Mouse (Mus musculus): ENCODE data around the gene Olfr731. TPM values are rescaled to one million over a fixed set of nuclear protein-coding genes. Genes with fewer than 3 reads are reported as not detected.

The Olfr731 gene
- total RNA-seq (2021): not detected
- long read RNA-seq, experiment 1: 0 reads
- long read RNA-seq, experiment 2: 0 reads

- no peak for DNase-seq
Measured at GRCm38 (mm10) chr14:50241766-50242165, at the start of gene Olfr731. Gene Olfr731, minus strand, starts transcription at chr14:50241866.

DNA sequence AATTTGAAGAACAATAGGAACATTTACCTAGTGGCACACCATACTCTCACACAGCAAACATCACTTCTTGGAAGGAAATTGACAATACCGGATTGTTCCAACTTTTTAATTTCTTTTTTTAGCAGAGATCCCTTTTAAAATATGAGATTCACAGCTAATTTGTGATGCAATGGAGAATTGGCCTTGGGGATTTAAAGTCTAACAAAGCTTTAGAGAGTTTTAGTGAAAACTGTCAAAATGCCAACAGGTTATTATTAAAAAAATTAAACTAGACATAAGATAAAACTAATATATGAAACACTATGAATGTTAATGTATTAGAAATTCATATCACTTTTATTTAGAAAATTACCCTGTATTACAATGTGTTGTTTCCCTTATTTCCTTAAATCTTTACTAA is 42.4 kb upstream of the Olfr731 start, which contains the start of gene Olfr732:
TSS of gene Olfr732 (minus strand) at position 101 of the 400 bp plus-strand sequence.
- no peak for DNase-seq

DNA sequence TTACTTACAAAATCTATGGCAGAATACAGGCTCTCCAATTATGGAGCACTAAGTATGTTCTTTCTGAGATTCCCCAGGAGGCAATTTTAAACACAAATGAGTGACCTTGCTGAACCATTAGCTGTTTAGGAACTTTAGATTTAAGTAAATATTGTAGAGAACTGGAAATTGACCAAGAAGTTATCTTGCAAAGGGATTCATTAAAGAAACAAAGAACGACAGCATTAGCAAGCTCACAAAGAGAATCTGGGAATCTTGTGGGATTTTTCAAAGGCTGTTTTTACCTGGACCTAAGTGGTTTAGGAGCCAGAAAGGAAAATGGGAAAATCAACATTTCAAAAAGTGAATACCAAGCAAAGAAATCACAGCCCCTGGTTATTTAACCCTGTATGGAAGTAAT is 53.6 kb downstream of the Olfr731 start, which contains the start of gene Olfr730:
TSS of gene Olfr730 (minus strand) at position 101 of the 400 bp plus-strand sequence.
- no peak for DNase-seq

Other genes with a start within 250 kb of the Olfr731 start
- gene Olfr725, start 201.5 kb downstream of the Olfr731 start, total RNA-seq (2021): not detected
- gene Olfr726, start 150.9 kb downstream of the Olfr731 start, total RNA-seq (2021): not detected
- gene Olfr727, start 118.7 kb downstream of the Olfr731 start, total RNA-seq (2021): not detected
- not detected for gene Olfr728, start 99.2 kb downstream of the Olfr731 start, total RNA-seq (2021)
- not detected for gene Olfr729, start 89.0 kb downstream of the Olfr731 start, total RNA-seq (2021)
- not detected for gene Olfr730, start 53.7 kb downstream of the Olfr731 start, total RNA-seq (2021)
- gene Olfr732, start 42.3 kb upstream of the Olfr731 start, total RNA-seq (2021): not detected
- not detected for gene Olfr733, start 59.7 kb upstream of the Olfr731 start, total RNA-seq (2021)
- not detected for gene Olfr734, start 84.9 kb upstream of the Olfr731 start, total RNA-seq (2021)
- not detected for gene Olfr735, start 107.0 kb upstream of the Olfr731 start, total RNA-seq (2021)
- under 1 TPM in 1 of 2 experiments, not detected in 1; 0.08 TPM for gene Tlr11, start 116.0 kb upstream of the Olfr731 start, total RNA-seq (2021)
- not detected for gene Olfr736, start 139.3 kb upstream of the Olfr731 start, total RNA-seq (2021)
- gene Olfr738, start 165.7 kb upstream of the Olfr731 start, total RNA-seq (2021): not detected
- not detected for gene Olfr739, start 176.8 kb upstream of the Olfr731 start, total RNA-seq (2021)
- gene Olfr740, start 203.7 kb upstream of the Olfr731 start, total RNA-seq (2021): not detected
- gene Olfr741, start 230.9 kb upstream of the Olfr731 start, total RNA-seq (2021): not detected

Data from heart, adult 18-20 months (tissue).